Mouse (Mus musculus): ENCODE measurements around the gene Gsdmc3. TPM values are rescaled to one million over a fixed set of nuclear protein-coding genes. Genes with fewer than 3 reads are reported as not detected.
"Not testable (repeated sequence)": the region's sequence is repeated elsewhere in the genome, so short reads cannot be mapped to it uniquely, and the experiment has no call there.

Gene Gsdmc3
- polyA plus RNA-seq, 1 experiment from 2014 or later: not detected

DNA sequence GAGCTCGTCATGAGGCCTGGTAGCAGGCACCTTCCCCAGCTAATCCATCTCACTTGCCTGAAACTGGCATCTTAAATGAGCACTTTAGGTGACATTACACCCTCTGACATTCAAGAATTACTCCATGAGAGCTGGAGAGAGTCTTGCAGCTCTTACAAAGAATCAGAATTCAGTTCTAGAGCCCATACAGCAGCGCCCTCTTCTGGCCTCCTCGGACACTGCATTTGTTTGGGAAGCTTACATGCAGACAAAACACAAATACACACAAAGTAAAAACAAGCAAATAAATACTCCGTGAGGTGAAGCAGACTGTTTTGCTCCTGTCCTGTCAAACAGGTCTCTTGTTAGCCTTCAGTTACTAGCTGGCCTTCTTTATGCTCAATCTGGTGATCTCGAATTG is 16.4 kb downstream of the Gsdmc3 start:
- H3K9ac ChIP-seq; H3K9me3 ChIP-seq; H3K4me3 ChIP-seq; H3K36me3 ChIP-seq; H3K4me2 ChIP-seq; H3K27me3 ChIP-seq; H3K4me1 ChIP-seq; ATAC-seq (ENCODE audit: insufficient number of reproducible peaks, insufficient read depth, low FRiP score, low TSS enrichment, low read depth); H3K27ac ChIP-seq: not testable (repeated sequence)
- WGBS: 42% methylated on average over 5 of the region's 5 CpGs

Other genes with a start within 250 kb of the Gsdmc3 start
- gene Gsdmc2, start 33.4 kb downstream of the Gsdmc3 start, polyA plus RNA-seq (2015; fragmentation: Nextera tagmentation; extraction: Ambion mirVana): not detected in 2 replicates
- 0.11 TPM in 1 of 2 replicates, not detected in the other for gene Gsdmc4, start 33.7 kb upstream of the Gsdmc3 start, polyA plus RNA-seq (2015; fragmentation: Nextera tagmentation; extraction: Ambion mirVana)
- gene Fam49b, start 181.9 kb upstream of the Gsdmc3 start, polyA plus RNA-seq (2015; fragmentation: Nextera tagmentation; extraction: Ambion mirVana): 55.6 and 61.9 TPM in 2 replicates

Measured in embryonic facial prominence, embryonic 13.5 days (tissue).